Comparison of ENCODE assay signal across 11 mouse cellular contexts in genomic region chr16:4417455-4417854, GRCm38 (mm10). TPM values are rescaled to one million over a fixed set of nuclear protein-coding genes. Genes with fewer than 3 reads are reported as not detected.
DNase-seq lines count a peak whose midpoint lies in the region; ATAC-seq and TF ChIP-seq lines count a peak whose summit lies in the region.
"Had no signal": no experiment of that assay in that cellular context is flagged by ENCODE, and none has a peak within 500 bp of the region (broad histone marks: within the 10 kb centered on the region; RNA-seq: fewer than 3 reads in every experiment).

No protein-coding gene starts in this region.

- intact Hi-C loops in gastrocnemius, adult 2 months (cut with DNase I): no loop called here
- intact Hi-C loops in gastrocnemius, postnatal 14 days (cut with DNase I; ENCODE audit: low total_unique reads): no loop called here

- H3K9me3 ChIP-seq in megakaryocyte, embryonic 14.5 days: no peaks in the 10 kb centered on the region
- H3K9me3 ChIP-seq in liver, embryonic 13.5 days (replicated peaks): no peaks in the 10 kb centered on the region
- H3K9me3 ChIP-seq in stomach, embryonic 15.5 days: no peaks in the 10 kb centered on the region

- WGBS in liver, embryonic 13.5 days (ENCODE audit: insufficient replicate concordance): 59% methylated on average over 7 of the region's 7 CpGs
- WGBS in stomach, embryonic 15.5 days: 65% methylated on average over 7 of the region's 7 CpGs

- peaks cover 38% of the 10 kb centered on the region for H3K36me3 ChIP-seq in megakaryocyte, embryonic 14.5 days (replicated peaks; ENCODE audit: low read length)
- no peaks in the 10 kb centered on the region for H3K36me3 ChIP-seq in liver, embryonic 13.5 days
- no peaks in the 10 kb centered on the region for H3K36me3 ChIP-seq in stomach, embryonic 15.5 days

- H3K4me3 ChIP-seq in gastrocnemius, adult 2 months: peak overlapping the region; percentile 96
- H3K4me3 ChIP-seq in megakaryocyte, embryonic 14.5 days (replicated peaks): peak overlapping the region; percentile 97
- no peak overlapping the region; the same call in 1 of the 2 replicates for H3K4me3 ChIP-seq in liver, embryonic 13.5 days (replicated peaks)
- H3K4me3 ChIP-seq in stomach, embryonic 15.5 days (replicated peaks): no peak overlapping the region

- peak overlapping the region; percentile 99 for H3K4me2 ChIP-seq in liver, embryonic 13.5 days
- H3K4me2 ChIP-seq in stomach, embryonic 15.5 days: peak overlapping the region; percentile 32

- H3K4me1 ChIP-seq in megakaryocyte, embryonic 14.5 days: peaks cover 89% of the 10 kb centered on the region
- peaks cover 81% of the 10 kb centered on the region for H3K4me1 ChIP-seq in liver, embryonic 13.5 days (replicated peaks)
- H3K4me1 ChIP-seq in stomach, embryonic 15.5 days: peaks cover 22% of the 10 kb centered on the region

- no peak for DNase-seq in gastrocnemius, adult 2 months
- no peak for DNase-seq in gastrocnemius, postnatal 14 days
- DNase-seq in liver, embryonic 13.5 days: no peak
- no peak for DNase-seq in kidney, adult 11 months
- no peak for DNase-seq in gastrocnemius, postnatal 25 days
- DNase-seq: cerebellum, adult 18-20 months; thymus, postnatal 4 days had no signal

- no peak for TF ChIP-seq CTCF in gastrocnemius, adult 2 months (IDR thresholded peaks at IDR 0.05)

- H3K27me3 ChIP-seq in megakaryocyte, embryonic 14.5 days (replicated peaks): no peaks in the 10 kb centered on the region
- peaks cover 23% of the 10 kb centered on the region for H3K27me3 ChIP-seq in liver, embryonic 13.5 days
- no peaks in the 10 kb centered on the region for H3K27me3 ChIP-seq in stomach, embryonic 15.5 days (replicated peaks)

- no peak overlapping the region for H3K9ac ChIP-seq in liver, embryonic 13.5 days
- no peak overlapping the region for H3K9ac ChIP-seq in stomach, embryonic 15.5 days

- no peak for ATAC-seq in megakaryocyte, adult 5-6 weeks (ENCODE audit: poor library complexity, severe bottlenecking)
- ATAC-seq in liver, embryonic 13.5 days (ENCODE audit: low read depth): no peak
- no peak for ATAC-seq in stomach, embryonic 15.5 days (ENCODE audit: insufficient read depth, low FRiP score, low read depth)
- ATAC-seq: CD4-positive, CD25-positive, alpha-beta regulatory T cell, adult 4 months had no signal

- H3K27ac ChIP-seq in gastrocnemius, adult 2 months: peak overlapping the region; percentile 98
- no peak overlapping the region for H3K27ac ChIP-seq in liver, embryonic 13.5 days
- no peak overlapping the region for H3K27ac ChIP-seq in stomach, embryonic 15.5 days

RNA-seq across cellular contexts. Expression of gene Adcy9, which starts 2.8 kb away (rescaled TPM):
- 10 to 100 TPM; 33.2 to 52.2 TPM for total RNA-seq in gastrocnemius, adult 2 months (2021)
- 10 to 100 TPM; 22.3 to 22.7 TPM for total RNA-seq in gastrocnemius, postnatal 14 days (2021)
- polyA plus RNA-seq in megakaryocyte, embryonic 14.5 days (2012; ENCODE audit: insufficient read depth, low replicate concordance): 1.9 and 3.5 TPM in 2 replicates
- total RNA-seq in megakaryocyte, adult 5-6 weeks (2015): 2.1 and 3.0 TPM in 2 replicates
- total RNA-seq in megakaryocyte, adult 5-6 weeks (2017): 2.3 and 3.8 TPM in 2 replicates
- polyA plus RNA-seq in liver, embryonic 13.5 days (2015; fragmentation: Nextera tagmentation; extraction: Ambion mirVana): 0.63 and 0.66 TPM in 2 replicates
- 1.6 and 1.7 TPM in 2 replicates for polyA plus RNA-seq in stomach, embryonic 15.5 days (2015; fragmentation: Nextera tagmentation; extraction: Ambion mirVana)
- 10 to 100 TPM; 27.0 to 28.2 TPM for total RNA-seq in gastrocnemius, postnatal 25 days (2021)

Comparison
In these comparisons a context has a peak if more than half of its experiments do, and no peak if none do; other contexts are left out.
1. H3K4me3 ChIP-seq: peak in gastrocnemius, adult 2 months (single experiment) and megakaryocyte, embryonic 14.5 days (single experiment); none in liver, embryonic 13.5 days (single experiment) and stomach, embryonic 15.5 days (single experiment).
2. RNA of gene Adcy9, which starts 2.8 kb away (total RNA-seq): 33.2 to 52.2 TPM in gastrocnemius, adult 2 months, 27.0 to 28.2 TPM in gastrocnemius, postnatal 25 days and 22.3 to 22.7 TPM in gastrocnemius, postnatal 14 days; 2.1 to 3.8 TPM in megakaryocyte, adult 5-6 weeks; every median in the first group is over 4 times any median in the second.